Mouse (Mus musculus): ENCODE measurements around the gene Hist1h1d. TPM values are rescaled to one million over a fixed set of nuclear protein-coding genes. Genes with fewer than 3 reads are reported as not detected.

Hist1h1d gene
- polyA plus RNA-seq, 1 experiment from 2014 or later: 0.26 TPM

DNA sequence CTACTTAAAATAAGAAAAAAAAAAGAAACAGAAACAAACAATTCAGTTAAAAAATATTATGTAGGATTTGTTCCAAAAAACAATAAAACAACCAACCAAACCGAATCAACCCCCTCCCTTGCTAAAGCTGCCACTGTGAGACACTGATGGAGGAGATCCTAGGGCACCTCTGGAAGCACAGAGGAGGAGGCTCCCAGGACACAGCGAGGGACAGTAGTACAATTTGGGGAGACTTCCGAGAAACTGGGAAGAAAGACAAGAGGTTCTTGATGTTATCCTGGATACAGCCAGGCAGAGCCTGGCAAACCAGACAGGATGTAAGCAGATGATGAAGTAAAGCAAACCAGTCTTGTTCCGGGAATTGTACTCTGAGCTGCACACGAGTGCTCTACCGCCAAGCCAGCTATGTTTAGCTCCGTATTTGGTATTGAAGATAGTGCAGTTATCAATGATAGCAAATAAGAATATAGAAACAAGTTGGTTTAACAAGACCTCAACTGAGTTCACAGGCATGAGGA lies 50.2 kb downstream of the Hist1h1d start:
- H3K9ac ChIP-seq: no peak overlapping the region
- no peak overlapping the region for H3K4me2 ChIP-seq
- no peak overlapping the region for H3K4me3 ChIP-seq
- 47% methylated on average over 7 of the region's 7 CpGs for WGBS
- 0 out of 2 replicates have a peak, but pooled peaks cover 3% of the 10 kb centered on the region for H3K4me1 ChIP-seq (replicated peaks)
- no peak for ATAC-seq (ENCODE audit: insufficient number of reproducible peaks, low FRiP score)
- no peaks in the 10 kb centered on the region for H3K36me3 ChIP-seq
- H3K27ac ChIP-seq (ENCODE audit: poor library complexity, severe bottlenecking): no peak overlapping the region
- 0 out of 2 replicates have a peak, but pooled peaks cover 2% of the 10 kb centered on the region for H3K9me3 ChIP-seq (replicated peaks)
- no peaks in the 10 kb centered on the region for H3K27me3 ChIP-seq (replicated peaks)

DNA sequence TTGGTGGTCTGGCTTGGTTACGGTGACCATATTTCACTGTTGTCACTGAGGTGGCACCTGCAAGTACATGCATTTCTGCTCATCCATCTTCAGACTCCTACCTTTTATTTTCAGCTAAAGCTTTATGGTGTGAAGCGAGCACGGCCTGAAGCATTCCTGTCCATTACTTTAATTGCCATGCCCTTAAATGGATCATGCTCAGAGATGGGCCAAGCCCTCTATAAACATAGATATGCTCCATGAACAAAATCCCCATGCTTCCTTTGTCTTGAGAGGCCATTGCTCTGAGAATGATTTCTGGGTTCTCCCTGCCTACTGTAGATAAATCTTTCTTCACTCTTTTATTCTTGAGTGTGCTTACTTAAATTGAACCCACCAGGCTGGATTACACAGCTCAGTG lies 51.4 kb downstream of the Hist1h1d start:
- Histone ChIP-seq H3K4me3 (no peak overlapping the region), H3K9ac (no peak overlapping the region), H3K27ac (ENCODE audit: poor library complexity, severe bottlenecking) (no peak overlapping the region), H3K27me3 (replicated peaks) (no peaks in the 10 kb centered on the region), H3K9me3 (replicated peaks) (0 out of 2 replicates have a peak, but pooled peaks cover 2% of the 10 kb centered on the region), H3K36me3 (no peaks in the 10 kb centered on the region), H3K4me1 (replicated peaks) (0 out of 2 replicates have a peak, but pooled peaks cover 3% of the 10 kb centered on the region), H3K4me2 (no peak overlapping the region)
- WGBS: 85% methylated on average over 3 of the region's 3 CpGs
- ATAC-seq (ENCODE audit: insufficient number of reproducible peaks, low FRiP score): no peak

GRCm38 (mm10) chr13:23605052-23605451 lies 52.0 kb downstream of the Hist1h1d start:
- 0 out of 2 replicates have a peak, but pooled peaks cover 2% of the 10 kb centered on the region for H3K9me3 ChIP-seq (replicated peaks)
- no peak overlapping the region for H3K4me3 ChIP-seq
- no peaks in the 10 kb centered on the region for H3K27me3 ChIP-seq (replicated peaks)
- H3K27ac ChIP-seq (ENCODE audit: poor library complexity, severe bottlenecking): no peak overlapping the region
- H3K36me3 ChIP-seq: no peaks in the 10 kb centered on the region
- ATAC-seq (ENCODE audit: insufficient number of reproducible peaks, low FRiP score): no peak
- no peak overlapping the region for H3K9ac ChIP-seq
- H3K4me1 ChIP-seq (replicated peaks): 0 out of 2 replicates have a peak, but pooled peaks cover 3% of the 10 kb centered on the region
- no peak overlapping the region for H3K4me2 ChIP-seq
- 81% methylated on average over 3 of the region's 3 CpGs for WGBS

GRCm38 (mm10) chr13:23609209-23609608 lies 56.1 kb downstream of the Hist1h1d start:
- Histone ChIP-seq H3K9ac (no peak overlapping the region), H3K27ac (ENCODE audit: poor library complexity, severe bottlenecking) (no peak overlapping the region), H3K4me2 (no peak overlapping the region), H3K27me3 (replicated peaks) (no peaks in the 10 kb centered on the region), H3K4me3 (no peak overlapping the region), H3K4me1 (replicated peaks) (no peaks in the 10 kb centered on the region), H3K9me3 (replicated peaks) (no peaks in the 10 kb centered on the region), H3K36me3 (no peaks in the 10 kb centered on the region)
- ATAC-seq (ENCODE audit: insufficient number of reproducible peaks, low FRiP score): no peak
- WGBS: 57% methylated on average over 4 of the region's 4 CpGs

DNA sequence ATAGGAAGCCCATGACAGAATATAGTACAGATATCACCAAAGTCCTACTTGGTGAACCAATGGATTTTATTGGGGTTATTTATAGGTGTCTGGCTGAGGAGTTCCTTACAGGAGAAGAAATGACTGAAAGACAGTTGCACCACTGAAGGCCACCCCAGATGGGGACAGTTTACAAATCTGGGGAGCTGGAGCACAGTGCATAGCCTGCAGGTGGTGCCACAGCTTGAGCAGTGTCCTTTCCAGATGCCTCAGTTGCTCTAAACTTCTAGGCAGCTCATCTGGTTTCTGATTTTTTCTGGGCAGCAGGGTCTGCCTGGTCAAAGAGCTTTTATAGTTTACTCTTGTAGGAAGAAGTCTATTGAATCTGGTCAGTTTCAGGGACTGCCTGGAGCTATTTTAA lies 56.8 kb downstream of the Hist1h1d start:
- H3K9ac ChIP-seq: no peak overlapping the region
- no peaks in the 10 kb centered on the region for H3K4me1 ChIP-seq (replicated peaks)
- no peak overlapping the region for H3K4me2 ChIP-seq
- H3K4me3 ChIP-seq: no peak overlapping the region
- ATAC-seq (ENCODE audit: insufficient number of reproducible peaks, low FRiP score): no peak
- no peaks in the 10 kb centered on the region for H3K36me3 ChIP-seq
- no peaks in the 10 kb centered on the region for H3K9me3 ChIP-seq (replicated peaks)
- no peak overlapping the region for H3K27ac ChIP-seq (ENCODE audit: poor library complexity, severe bottlenecking)
- no peaks in the 10 kb centered on the region for H3K27me3 ChIP-seq (replicated peaks)

Small RNA genes lying within 50 kb of the gene (microRNA-seq; reads per million reads assigned to microRNA genes)
- gene Gm44297: not detected
- not detected for gene Gm44359
- gene Gm44394: not detected
- 0.94 reads per million for gene n-TStga1

Other genes starting within 250 kb of the Hist1h1d start
- 43.0 and 46.7 TPM in 2 replicates for gene Zfp322a, start 184.1 kb upstream of the Hist1h1d start, polyA plus RNA-seq (2016; fragmentation: Nextera tagmentation; extraction: Ambion mirVana)
- gene Abt1, start 129.4 kb upstream of the Hist1h1d start, polyA plus RNA-seq (2016; fragmentation: Nextera tagmentation; extraction: Ambion mirVana): 8.1 and 8.9 TPM in 2 replicates
- 2.6 and 2.9 TPM in 2 replicates for gene Btn1a1, start 87.4 kb upstream of the Hist1h1d start, polyA plus RNA-seq (2016; fragmentation: Nextera tagmentation; extraction: Ambion mirVana)
- gene Btn2a2, start 64.4 kb upstream of the Hist1h1d start, polyA plus RNA-seq (2016; fragmentation: Nextera tagmentation; extraction: Ambion mirVana): 0.45 and 0.58 TPM in 2 replicates
- gene Hist1h4h, start 22.2 kb upstream of the Hist1h1d start, polyA plus RNA-seq (2016; fragmentation: Nextera tagmentation; extraction: Ambion mirVana): 4.4 and 5.2 TPM in 2 replicates
- 2.7 and 7.0 TPM in 2 replicates for gene Hist1h2af, start 19.4 kb upstream of the Hist1h1d start, polyA plus RNA-seq (2016; fragmentation: Nextera tagmentation; extraction: Ambion mirVana)
- gene Hist1h3g, start 17.8 kb upstream of the Hist1h1d start, polyA plus RNA-seq (2016; fragmentation: Nextera tagmentation; extraction: Ambion mirVana): 3.9 and 4.0 TPM in 2 replicates
- 0.26 and 0.28 TPM in 2 replicates for gene Hist1h2bh, start 9.9 kb upstream of the Hist1h1d start, polyA plus RNA-seq (2016; fragmentation: Nextera tagmentation; extraction: Ambion mirVana)
- 0.32 and 0.36 TPM in 2 replicates for gene Hist1h3f, start 9.2 kb upstream of the Hist1h1d start, polyA plus RNA-seq (2016; fragmentation: Nextera tagmentation; extraction: Ambion mirVana)
- gene Hist1h4f, start 1.6 kb upstream of the Hist1h1d start, polyA plus RNA-seq (2016; fragmentation: Nextera tagmentation; extraction: Ambion mirVana): 0.95 TPM in 1 of 2 replicates, not detected in the other
- 1.7 and 2.1 TPM in 2 replicates for gene Hist1h3e, start 9.1 kb downstream of the Hist1h1d start, polyA plus RNA-seq (2016; fragmentation: Nextera tagmentation; extraction: Ambion mirVana)
- gene Hist1h2ae, start 18.0 kb downstream of the Hist1h1d start, polyA plus RNA-seq (2016; fragmentation: Nextera tagmentation; extraction: Ambion mirVana): 40.3 and 45.8 TPM in 2 replicates
- gene Hist1h2bg, start 18.1 kb downstream of the Hist1h1d start, polyA plus RNA-seq (2016; fragmentation: Nextera tagmentation; extraction: Ambion mirVana): 4.5 and 4.8 TPM in 2 replicates
- gene Hist1h2bf, start 20.9 kb downstream of the Hist1h1d start, polyA plus RNA-seq (2016; fragmentation: Nextera tagmentation; extraction: Ambion mirVana): 1.5 and 2.0 TPM in 2 replicates
- gene Hist1h2ad, start 21.1 kb downstream of the Hist1h1d start, polyA plus RNA-seq (2016; fragmentation: Nextera tagmentation; extraction: Ambion mirVana): 1.1 and 2.3 TPM in 2 replicates
- gene Hist1h3d, start 22.5 kb downstream of the Hist1h1d start, polyA plus RNA-seq (2016; fragmentation: Nextera tagmentation; extraction: Ambion mirVana): 1.4 and 1.6 TPM in 2 replicates
- gene Hist1h4d, start 28.3 kb downstream of the Hist1h1d start, polyA plus RNA-seq (2016; fragmentation: Nextera tagmentation; extraction: Ambion mirVana): 43.5 and 46.9 TPM in 2 replicates
- gene Hist1h2be, start 67.9 kb downstream of the Hist1h1d start, polyA plus RNA-seq (2016; fragmentation: Nextera tagmentation; extraction: Ambion mirVana): 1.2 and 2.0 TPM in 2 replicates
- gene Hist1h1e, start 69.3 kb downstream of the Hist1h1d start, polyA plus RNA-seq (2016; fragmentation: Nextera tagmentation; extraction: Ambion mirVana): 10.6 and 11.6 TPM in 2 replicates
- 0.70 and 0.78 TPM in 2 replicates for gene Hist1h2ac, start 130.7 kb downstream of the Hist1h1d start, polyA plus RNA-seq (2016; fragmentation: Nextera tagmentation; extraction: Ambion mirVana)
- 43.6 and 49.5 TPM in 2 replicates for gene Hist1h2bc, start 130.9 kb downstream of the Hist1h1d start, polyA plus RNA-seq (2016; fragmentation: Nextera tagmentation; extraction: Ambion mirVana)
- not detected in 2 replicates for gene Hist1h1t, start 142.6 kb downstream of the Hist1h1d start, polyA plus RNA-seq (2016; fragmentation: Nextera tagmentation; extraction: Ambion mirVana)
- 2.7 and 3.5 TPM in 2 replicates for gene Hist1h4c, start 145.2 kb downstream of the Hist1h1d start, polyA plus RNA-seq (2016; fragmentation: Nextera tagmentation; extraction: Ambion mirVana)
- gene Hfe, start 157.6 kb downstream of the Hist1h1d start, polyA plus RNA-seq (2016; fragmentation: Nextera tagmentation; extraction: Ambion mirVana): 10.5 and 13.2 TPM in 2 replicates
- gene Hist1h1c, start 185.5 kb downstream of the Hist1h1d start, polyA plus RNA-seq (2016; fragmentation: Nextera tagmentation; extraction: Ambion mirVana): 36.5 and 41.9 TPM in 2 replicates
- 3.0 and 5.1 TPM in 2 replicates for gene Hist1h3c, start 192.3 kb downstream of the Hist1h1d start, polyA plus RNA-seq (2016; fragmentation: Nextera tagmentation; extraction: Ambion mirVana)
- gene Hist1h2bb, start 193.5 kb downstream of the Hist1h1d start, polyA plus RNA-seq (2016; fragmentation: Nextera tagmentation; extraction: Ambion mirVana): 0.88 and 1.4 TPM in 2 replicates
- 16.7 and 20.9 TPM in 2 replicates for gene Hist1h2ab, start 197.9 kb downstream of the Hist1h1d start, polyA plus RNA-seq (2016; fragmentation: Nextera tagmentation; extraction: Ambion mirVana)
- gene Hist1h3b, start 199.0 kb downstream of the Hist1h1d start, polyA plus RNA-seq (2016; fragmentation: Nextera tagmentation; extraction: Ambion mirVana): 3.4 and 3.5 TPM in 2 replicates
- 2.1 and 2.3 TPM in 2 replicates for gene Hist1h4b, start 203.8 kb downstream of the Hist1h1d start, polyA plus RNA-seq (2016; fragmentation: Nextera tagmentation; extraction: Ambion mirVana)
- not detected in 2 replicates for gene Hist1h4a, start 208.0 kb downstream of the Hist1h1d start, polyA plus RNA-seq (2016; fragmentation: Nextera tagmentation; extraction: Ambion mirVana)
- 1.7 and 3.5 TPM in 2 replicates for gene Hist1h3a, start 209.1 kb downstream of the Hist1h1d start, polyA plus RNA-seq (2016; fragmentation: Nextera tagmentation; extraction: Ambion mirVana)
- gene Hist1h1a, start 210.4 kb downstream of the Hist1h1d start, polyA plus RNA-seq (2016; fragmentation: Nextera tagmentation; extraction: Ambion mirVana): 0.54 and 1.4 TPM in 2 replicates
- 0.13 TPM in 1 of 2 replicates, not detected in the other for gene Trim38, start 216.7 kb downstream of the Hist1h1d start, polyA plus RNA-seq (2016; fragmentation: Nextera tagmentation; extraction: Ambion mirVana)